Mouse (Mus musculus) testis, adult 2 months (tissue): ENCODE data around the gene Kif2a.

Source experiments
- CTCF ChIP-seq: fragments of 200-500 bp; IDR thresholded peaks from 2 replicates; pipeline ENCODE4 v1.5.1; 2012; ENCODE audit warnings: low read depth, mild to moderate bottlenecking, inconsistent platforms, low read length, moderate library complexity; ENCODE audit not compliant: control insufficient read depth, insufficient read depth, insufficient replicate concordance
- POLR2A ChIP-seq: fragments of 200-500 bp; IDR thresholded peaks from 2 replicates; pipeline ENCODE4 v1.6.1; 2012; ENCODE audit warnings: low read depth, mild to moderate bottlenecking, inconsistent platforms, low read length, moderate library complexity; ENCODE audit not compliant: control insufficient read depth

DNA sequence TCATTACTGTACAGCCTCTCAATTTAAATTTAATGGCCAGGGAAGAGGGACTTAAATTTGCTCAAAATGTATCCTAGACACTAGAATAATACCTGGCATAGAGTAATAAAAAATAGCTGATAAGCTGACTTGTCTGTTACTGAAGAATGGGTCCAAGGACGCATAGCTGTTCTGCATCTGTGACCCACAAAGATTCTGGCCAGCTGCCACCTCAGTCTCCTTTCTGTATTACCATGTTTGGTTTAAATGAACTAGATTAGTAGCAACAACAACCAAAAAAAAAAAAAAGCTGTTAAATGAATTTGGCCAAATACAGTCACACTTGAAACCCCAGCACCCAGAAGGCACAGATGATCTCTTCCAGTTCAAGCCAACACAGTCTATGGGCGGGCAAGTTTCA lies 92.7 kb downstream of the Kif2a start:
- no peak for TF ChIP-seq CTCF
- TF ChIP-seq POLR2A = no peak
